Mouse (Mus musculus) inflammation-experienced regulatory T-cells, adult 6 months (primary cell): ENCODE measurements around the gene Arhgap28. TPM values are rescaled to one million over a fixed set of nuclear protein-coding genes. Genes with fewer than 3 reads are reported as not detected.

Experiments
- ATAC-seq: one replicate; pipeline ENCODE4 v1.8.0; 2017
- polyA plus RNA-seq, 3 experiments: library from polyadenylated mRNA; unstranded; fragments of 100-300 nt; shearing (Covaris generic); gene quantifications; one replicate each; pipeline ENCODE4 v1.2.1; 2017

The Arhgap28 gene
- polyA plus RNA-seq, 3 experiments from 2014 or later, result not detected

DNA sequence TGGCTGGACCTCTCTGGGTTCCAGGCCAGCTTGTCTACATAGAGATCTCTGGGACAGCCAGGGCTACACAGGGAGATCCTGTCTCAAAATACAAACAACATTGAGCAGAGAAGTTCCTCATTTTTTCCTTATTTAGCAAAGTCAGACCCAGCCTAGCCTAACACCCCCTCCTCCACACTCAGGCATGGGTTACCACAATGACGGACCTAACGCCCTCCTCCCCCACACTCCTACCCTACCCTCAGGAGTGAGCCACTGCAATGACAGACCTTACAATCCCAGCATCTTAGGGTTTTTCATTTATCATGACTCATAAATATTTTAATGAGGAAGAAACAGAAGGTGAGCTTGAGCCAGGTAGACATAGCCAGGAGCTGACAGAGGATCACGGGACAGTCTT lies 73.0 kb downstream of the Arhgap28 start:
- no peak for ATAC-seq

GRCm38 (mm10) chr17:67930467-67930866 lies 73.5 kb downstream of the Arhgap28 start:
- no peak for ATAC-seq

DNA sequence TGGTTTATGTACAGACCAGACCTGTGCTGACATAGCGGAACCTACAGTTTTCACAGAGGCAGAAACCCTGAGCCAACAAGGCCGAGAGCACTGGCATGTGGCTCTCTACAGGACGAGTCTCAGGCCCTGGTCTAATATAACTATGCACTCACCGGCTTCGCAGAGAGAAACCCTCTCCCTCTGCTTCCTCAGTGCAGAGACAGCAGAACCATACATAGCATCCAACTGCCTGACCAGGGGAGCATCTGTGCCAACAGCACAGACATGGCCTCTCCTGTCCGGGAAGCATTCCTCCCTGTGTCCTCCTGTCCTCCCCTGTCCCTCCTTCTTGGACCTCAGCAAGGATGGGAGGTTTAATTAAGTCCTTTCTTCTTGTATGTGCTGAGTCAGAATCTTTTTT lies 75.6 kb downstream of the Arhgap28 start:
- ATAC-seq, result no peak

DNA sequence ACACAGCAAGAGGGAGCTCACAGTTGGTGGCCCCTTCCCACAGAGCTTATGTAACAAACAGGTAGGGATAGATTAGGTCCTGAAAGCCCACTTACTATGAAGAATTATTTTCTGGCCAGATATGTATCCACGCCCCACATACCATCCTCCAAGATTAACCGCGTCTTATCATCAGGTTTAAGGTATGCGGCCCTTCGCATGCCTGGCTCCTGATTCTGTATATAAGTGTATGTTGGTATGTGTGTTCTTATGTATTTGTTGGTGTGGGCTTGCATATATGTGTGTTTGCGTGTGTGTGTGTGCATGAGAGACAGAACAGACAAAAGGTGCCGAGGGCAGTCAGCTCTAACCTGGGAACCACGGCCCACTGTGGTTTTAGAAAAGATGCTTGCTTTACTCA lies 76.1 kb downstream of the Arhgap28 start:
- no peak for ATAC-seq

GRCm38 (mm10) chr17:67919959-67920358 lies 84.0 kb downstream of the Arhgap28 start:
- ATAC-seq, result no peak

- ATAC-seq, result no peak
These were observed 85.7 kb downstream of the Arhgap28 start for GRCm38 (mm10) chr17:67918201-67918600.

DNA sequence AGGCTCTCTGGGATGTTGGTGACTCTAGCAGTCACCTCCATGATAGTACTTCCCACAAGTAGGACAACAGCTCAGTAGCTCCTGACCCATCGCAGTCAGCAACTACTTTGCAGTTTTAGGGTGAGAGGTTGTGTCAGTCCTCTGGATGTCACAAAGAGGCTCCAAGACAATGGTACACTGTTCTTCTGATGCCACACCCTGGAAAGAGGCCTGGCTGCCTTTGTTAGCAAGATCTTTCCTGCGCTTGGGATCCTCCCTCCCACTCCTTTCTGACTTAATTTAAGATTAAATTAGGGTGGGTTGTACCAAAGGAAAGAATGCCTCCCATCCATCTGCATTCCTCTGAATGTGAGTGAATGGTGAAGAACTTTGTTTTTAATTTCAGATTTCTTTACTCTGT lies 87.0 kb downstream of the Arhgap28 start:
- ATAC-seq, result no peak

DNA sequence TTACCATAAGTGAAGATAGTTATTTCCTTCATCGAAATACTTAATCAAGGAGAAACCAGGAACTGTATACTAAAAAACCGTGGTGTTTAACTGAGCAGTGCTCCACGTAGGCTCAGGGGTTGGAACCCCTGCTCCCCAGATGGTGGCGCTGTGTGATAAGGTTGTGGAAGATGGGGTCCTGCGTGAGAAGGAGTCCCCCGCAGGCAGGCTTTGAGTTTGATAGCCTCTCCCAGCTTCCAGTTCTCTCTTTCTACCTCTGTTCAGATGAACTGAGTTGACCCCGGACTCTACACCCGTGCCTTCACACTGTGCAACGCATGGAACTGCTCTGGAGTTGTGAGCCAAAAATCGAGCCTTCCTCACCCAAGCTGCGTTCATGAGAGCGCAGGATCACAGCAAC lies 91.3 kb downstream of the Arhgap28 start:
- no peak for ATAC-seq

DNA sequence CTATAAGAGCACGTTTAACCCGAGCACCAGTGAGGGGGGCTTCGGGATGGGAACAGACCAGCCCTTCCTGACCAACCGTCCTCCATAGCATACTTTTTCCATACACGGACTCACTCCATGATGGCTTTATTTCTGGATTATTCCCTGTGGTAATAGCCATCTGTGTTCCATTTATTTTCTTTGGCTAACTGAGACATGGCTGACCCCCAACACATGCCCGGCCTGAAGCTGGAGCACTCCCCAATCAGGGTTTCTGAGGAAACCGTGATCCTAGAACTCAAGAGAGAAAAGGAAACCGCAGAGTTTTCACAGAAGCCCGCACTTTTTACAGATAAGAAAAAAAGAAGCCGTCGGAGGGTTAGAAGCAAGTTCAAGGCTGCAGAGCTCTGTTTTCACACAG lies 91.9 kb downstream of the Arhgap28 start:
- ATAC-seq, result no peak

DNA sequence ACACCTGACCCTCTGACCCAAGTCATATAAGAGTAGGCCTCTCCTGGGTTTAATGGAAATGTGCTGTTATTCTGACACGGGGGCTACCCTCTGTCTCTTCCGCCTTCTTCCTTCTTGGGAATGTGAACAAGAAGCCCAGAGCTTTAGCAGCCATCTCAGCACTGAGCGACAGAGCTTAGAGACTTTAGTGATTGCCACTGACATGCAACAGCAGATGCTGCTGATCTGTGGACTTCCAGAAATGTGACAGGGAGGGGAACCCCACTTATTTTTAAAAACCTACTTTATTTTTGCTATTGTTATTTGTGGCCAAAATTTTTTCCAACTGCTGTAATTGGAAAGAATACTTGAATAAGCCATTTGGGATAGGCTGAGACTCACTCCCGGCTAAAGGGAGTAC lies 95.4 kb downstream of the Arhgap28 start:
- no peak for ATAC-seq

DNA sequence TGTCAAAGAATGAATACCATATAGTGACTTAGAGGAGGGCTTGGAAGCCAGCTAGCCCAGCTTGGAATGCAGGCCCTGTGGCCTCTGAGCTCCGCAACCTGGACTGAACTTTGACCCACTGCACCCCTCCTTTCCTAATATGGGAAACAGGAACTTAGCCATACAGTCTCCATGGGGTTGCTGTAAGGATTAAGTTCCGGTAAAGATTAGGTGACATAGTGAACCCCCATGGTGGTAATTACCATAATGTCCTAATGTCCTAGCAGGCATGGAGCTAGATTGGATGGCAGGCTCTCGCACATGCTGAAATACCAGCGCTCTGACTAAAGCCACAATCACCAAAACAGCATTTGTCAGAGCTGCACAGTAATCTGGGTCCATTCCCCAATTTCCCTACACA lies 95.8 kb downstream of the Arhgap28 start:
- no peak for ATAC-seq

DNA sequence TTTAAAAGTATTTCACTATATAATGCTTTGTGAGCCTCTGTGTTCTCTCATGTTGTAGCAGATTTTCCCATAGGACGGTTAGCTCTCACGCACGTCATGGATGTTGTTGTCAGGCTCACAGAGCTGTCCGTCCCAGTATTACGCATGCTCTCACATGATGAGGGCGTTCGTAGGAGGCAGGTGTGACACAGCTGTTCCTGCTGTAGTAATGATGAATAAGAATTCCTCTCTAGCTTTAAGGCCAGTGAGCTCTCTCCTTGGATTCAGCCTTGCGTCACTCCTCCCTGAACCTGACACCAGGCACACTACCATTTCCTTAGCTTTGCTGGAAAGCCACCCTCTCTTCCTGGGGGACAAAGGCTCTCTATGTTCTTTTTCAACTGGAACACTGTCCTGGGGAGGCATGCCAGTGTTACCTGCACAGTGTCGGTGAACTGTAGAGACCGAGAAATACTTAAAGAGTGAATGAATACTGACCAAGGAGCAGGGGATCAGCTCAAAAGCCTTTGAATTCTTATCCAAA lies 96.3 kb downstream of the Arhgap28 start:
- ATAC-seq, result no peak

DNA sequence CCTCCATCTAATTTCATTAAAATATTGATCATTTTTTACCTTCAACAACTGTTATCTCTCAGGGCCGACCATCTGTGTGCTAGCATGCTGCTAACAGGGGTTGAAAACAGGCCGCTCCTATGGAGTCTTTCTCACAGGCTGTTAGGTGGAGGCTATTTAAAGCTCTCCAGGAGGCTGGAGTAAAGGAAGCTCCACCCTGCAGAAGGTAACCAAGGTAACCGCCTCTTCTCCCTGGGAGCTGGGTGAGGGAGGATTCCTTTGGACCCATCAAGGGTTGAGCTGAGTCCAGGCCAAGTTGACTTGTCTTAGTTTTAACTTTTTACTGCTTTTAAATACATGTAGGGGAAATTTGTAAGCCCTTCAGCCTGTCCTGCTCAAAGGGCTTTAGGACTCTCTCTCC lies 97.7 kb downstream of the Arhgap28 start:
- ATAC-seq, result no peak

DNA sequence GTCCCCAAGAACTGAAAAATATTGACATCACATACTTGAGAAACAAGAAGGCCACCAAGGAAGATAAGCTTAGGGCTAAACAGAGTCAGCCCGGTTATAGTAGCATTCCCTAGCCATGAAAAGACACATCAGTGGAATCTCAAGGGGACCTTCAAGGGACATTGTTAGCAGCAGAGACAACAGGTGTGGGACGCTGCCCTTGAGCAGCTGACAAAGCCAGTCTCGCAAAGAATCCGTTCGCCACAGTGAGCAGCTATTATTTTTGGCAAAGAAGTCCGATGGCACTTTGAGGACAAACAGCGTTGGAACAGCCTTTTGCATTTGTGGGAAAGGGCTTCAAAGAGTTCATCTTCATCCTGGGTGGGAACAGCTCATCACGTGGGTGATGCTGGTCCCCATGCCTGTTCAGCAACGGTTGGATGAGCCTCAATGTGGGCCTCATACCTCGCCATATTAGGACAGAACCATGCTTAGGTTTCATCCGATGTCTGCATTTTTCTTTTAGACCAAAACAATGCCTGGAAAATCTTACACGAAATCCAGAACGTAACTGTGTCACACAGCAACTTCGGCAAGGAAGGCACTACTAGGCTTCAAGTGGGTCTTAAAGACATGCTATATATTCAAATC lies 99.5 kb downstream of the Arhgap28 start:
- no peak for ATAC-seq

DNA sequence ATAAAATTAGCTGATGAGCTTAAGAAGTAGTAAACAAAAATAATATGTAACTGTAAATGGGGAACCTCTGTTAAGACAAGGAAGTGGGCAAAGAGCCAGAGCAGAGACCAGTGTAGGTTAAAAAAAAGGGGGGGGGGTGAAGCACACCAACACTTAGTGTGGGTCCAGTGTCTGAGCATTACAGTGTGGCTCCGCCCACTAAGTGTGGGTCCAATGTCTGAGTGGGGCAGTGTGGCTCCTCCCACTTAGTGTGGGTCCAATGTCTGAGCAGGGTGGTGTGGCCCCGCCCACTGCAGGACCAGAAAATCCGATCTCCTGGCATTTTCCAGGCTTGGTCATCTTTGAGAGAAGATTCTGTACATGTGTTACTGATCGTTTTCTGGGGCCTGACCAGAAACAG lies 101.1 kb downstream of the Arhgap28 start:
- ATAC-seq, result no peak

DNA sequence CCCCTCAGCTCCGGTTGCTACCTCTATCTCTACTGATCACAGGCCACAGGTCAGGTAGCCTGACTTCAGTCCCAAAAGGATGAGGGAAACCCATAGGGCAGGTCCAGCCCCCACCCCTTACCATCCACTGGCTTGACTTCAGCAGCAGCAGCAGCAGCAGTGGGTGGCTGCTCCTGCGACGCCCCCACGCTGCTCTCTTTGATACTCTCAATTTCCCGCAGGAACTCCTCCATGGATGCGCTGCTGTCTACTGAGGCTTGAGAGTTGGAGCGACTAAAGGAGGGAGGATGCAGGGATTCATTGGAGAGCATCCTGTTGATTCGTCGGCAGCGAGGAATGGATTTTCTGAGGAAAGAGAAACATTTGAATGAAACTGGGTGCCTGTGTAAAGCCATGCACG lies 102.8 kb downstream of the Arhgap28 start:
- no peak for ATAC-seq

DNA sequence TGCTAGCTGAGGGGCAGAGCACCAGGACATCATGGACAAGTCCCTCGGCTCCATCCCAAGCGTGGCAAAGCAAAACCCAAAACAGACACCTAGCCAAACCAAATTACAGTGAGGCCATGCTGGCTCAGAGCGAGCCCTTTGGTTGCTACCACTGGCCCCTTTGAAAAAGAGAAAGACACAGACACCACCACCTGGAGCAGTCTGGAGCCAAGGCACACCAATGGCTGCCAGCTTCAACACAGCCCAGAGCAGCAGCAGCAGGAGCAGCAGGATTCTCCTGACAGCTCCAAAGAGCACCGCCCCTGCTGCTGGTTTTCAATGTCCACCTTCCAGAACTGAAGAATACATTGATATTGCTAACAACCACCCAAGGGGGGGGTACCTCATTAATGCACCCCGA lies 104.5 kb downstream of the Arhgap28 start:
- no peak for ATAC-seq

- no peak for ATAC-seq
These were observed 107.5 kb downstream of the Arhgap28 start for GRCm38 (mm10) chr17:67896413-67896812.

DNA sequence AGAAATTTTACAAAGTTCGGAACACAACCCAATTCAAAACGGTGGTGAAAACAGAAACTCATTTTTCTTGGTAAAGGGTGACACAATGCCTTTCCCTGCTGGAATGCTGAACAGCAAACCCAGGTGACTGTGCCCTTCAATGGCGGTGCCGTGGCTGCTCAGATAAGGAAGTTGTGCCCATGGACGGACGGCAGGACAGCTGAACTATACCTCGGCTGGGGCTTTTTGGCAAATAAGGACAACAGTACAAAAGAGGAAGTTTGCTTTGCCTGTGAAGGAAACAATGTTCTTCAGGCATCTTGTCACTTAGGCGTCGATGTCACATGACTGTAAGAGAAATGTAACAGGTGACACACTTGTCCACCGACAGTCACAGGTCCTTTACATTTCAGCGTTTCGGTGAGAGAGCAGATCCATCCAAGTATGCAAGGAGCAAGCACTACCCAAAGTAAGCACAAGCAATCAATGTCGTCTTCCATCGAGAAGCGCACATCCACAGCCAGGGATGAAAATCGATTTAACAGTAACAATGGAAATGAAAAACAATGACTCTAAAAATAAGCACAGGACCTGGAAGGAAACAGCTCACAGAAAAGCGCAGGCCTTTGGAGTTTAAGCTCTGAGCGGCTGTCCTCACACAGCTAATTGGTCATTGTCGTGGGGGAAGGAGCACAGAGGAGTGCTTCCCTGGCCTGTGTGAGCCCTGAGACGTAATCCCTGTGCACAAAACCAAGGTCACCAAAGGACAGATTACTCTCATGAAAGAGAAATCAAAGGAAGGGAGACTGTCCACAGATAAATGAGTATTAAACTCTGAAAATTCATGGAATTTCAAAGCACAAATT lies 114.2 kb downstream of the Arhgap28 start:
- no peak for ATAC-seq

DNA sequence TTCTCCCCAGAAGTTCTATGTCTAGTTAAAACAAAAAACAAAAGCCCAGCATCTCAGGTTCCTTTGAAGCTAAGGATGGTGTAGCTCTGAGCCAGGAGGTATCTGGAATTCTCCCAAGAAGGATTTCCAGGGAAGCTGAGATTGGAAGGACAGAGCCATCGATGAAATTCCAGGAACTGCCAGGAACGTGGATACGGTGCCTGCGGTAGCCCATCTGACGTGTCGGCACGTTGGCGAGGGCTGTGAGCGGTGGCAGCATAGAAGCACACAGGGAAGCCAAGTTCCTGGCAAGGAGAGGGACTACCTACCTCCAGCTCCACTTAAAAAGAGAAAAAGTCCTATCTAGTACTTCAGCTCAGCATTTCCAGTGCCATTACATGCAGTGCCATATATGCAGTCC lies 115.8 kb downstream of the Arhgap28 start:
- no peak for ATAC-seq

DNA sequence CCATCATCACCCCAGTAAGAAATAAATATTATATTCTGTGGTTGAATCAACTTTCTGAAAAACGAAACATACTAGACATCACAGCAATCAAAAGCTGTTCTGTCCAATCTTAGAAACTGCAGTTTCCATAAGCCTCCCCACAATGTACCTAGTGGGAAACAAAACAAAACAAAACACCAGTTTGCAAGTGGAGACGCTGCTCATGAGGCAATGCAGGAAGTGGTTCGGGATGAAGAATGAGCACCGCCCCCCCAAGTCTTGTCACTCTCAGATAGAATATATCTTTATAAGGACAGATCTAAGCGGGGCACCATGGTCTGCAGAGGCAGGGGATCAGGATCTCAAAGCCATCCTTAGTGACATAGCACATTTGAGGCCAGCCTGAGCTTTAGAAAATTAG lies 117.6 kb downstream of the Arhgap28 start:
- no peak for ATAC-seq

DNA sequence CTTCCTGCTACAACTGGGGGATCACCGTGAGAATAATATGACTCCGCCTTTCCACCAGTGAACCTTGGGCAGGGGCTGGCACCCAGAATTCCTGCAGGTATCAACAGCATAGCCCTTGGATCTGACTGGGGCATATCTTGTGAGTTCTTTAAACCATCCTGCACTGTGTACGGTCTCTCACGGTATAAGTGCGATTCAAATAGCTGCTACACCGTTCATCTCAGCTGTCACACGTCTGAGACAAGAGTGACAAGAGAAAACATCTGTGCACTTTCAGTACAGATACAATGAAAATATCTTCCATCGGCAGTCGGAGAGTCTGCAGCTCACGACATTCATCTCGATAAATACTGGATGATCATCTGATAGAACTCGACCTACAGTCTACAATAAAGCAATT lies 126.3 kb downstream of the Arhgap28 start:
- no peak for ATAC-seq

GRCm38 (mm10) chr17:67869731-67870601 lies 134.0 kb downstream of the Arhgap28 start:
- ATAC-seq, result no peak
